Mouse (Mus musculus): ENCODE measurements around the gene Ntn1.

- TF ChIP-seq CTCF (IDR thresholded peaks at IDR 0.05; ENCODE audit: borderline replicate concordance, insufficient read depth, low read length) (no peak), POLR2A (IDR thresholded peaks at IDR 0.05; ENCODE audit: low read depth, low read length) (no peak)
Measured at GRCm38 (mm10) chr11:68315551-68316130, 85.0 kb downstream of the Ntn1 start.

All from embryonic fibroblast, embryonic 13.5 days (primary cell).